Mouse (Mus musculus): ENCODE measurements around the gene Scrg1.
"Not testable (repeated sequence)": the region's sequence is repeated elsewhere in the genome, so short reads cannot be mapped to it uniquely, and the experiment has no call there.

The Scrg1 gene

DNA sequence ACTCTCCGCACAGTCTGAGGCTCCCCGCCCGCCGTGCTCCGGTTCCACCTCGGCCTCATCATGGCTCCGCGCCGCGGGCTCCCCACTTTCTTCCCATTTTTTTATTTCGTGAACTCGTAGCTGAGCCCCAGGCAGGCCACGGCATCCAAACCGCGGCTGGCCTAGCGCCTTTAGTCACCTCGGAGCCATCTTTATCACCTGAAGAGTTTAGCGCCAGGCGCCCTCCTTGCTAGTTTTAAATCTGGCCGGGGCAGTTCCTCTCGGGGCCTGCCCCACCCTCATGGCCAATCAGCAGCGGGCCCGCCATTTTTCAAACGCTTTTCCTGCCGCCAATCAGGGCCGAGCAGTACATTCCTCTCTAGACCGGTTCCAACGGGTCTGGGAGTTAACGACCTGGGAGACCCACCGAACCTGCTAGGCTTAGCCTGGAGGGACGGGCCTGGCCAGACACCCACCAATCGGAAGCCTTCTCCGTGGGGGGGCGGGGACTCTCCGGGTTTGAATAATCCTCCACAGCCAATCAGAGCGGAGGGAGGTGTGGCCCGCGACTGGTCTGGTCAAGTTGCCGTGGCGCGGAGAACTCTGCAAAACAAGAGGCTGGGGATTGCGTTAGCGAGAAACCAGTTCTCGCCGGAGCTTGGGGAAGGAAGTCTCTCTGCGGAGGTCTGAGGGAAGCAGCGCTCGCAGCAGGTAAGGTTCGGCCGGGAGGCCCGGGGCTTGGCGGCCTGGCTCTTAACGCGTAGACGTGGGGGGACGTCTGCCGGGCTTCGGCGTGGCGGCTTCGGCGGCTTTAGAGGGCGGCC is 55.8 kb downstream of the Scrg1 start, which contains the start of gene Hmgb2:
Gene Hmgb2, plus strand, starts transcription at position 592 of the 803 bp plus-strand sequence.
- peak; percentile 100 for DNase-seq

GRCm38 (mm10) chr8:57512141-57513056 is 56.7 kb downstream of the Scrg1 start:
- DNase-seq: no peak

- DNase-seq: not testable (repeated sequence)
Observed at GRCm38 (mm10) chr8:57513178-57513661, 57.5 kb downstream of the Scrg1 start.

DNA sequence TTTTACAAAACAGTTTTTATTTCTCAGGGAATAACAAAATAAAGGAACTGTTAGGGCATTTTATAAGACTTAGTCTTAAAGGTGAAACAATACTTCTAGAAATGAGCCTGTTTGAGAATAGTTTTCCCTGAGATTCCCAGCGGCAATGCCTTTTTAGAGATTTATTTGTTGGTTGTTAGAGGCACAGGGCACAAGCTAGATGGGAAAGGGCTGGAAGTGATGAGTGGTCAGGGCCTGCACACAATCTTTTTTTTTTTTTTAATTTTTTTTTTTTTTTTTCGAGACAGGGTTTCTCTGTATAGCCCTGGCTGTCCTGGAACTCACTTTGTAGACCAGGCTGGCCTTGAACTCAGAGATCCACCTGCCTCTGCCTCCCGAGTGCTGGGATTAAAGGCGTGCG is 61.0 kb downstream of the Scrg1 start:
- not testable (repeated sequence) for DNase-seq

DNA sequence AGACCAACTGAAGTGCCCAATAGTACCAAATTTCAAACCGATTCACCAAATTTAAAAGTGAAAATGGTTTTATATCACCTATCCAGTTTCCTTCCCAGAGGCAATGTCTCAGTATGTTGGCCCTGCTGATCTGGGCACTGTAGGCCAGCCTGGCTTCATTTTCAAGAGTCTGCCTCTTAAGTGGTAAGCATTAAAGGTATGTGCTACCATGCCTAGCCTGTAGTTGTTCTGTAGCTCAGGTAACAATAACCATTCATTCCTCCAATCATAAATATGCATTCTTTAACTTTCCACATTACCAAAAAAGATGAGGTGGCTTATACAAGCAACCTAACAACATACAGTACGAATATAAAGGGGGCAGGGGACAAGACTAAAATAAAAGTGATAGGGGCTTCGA is 62.0 kb downstream of the Scrg1 start:
- no peak for DNase-seq

DNA sequence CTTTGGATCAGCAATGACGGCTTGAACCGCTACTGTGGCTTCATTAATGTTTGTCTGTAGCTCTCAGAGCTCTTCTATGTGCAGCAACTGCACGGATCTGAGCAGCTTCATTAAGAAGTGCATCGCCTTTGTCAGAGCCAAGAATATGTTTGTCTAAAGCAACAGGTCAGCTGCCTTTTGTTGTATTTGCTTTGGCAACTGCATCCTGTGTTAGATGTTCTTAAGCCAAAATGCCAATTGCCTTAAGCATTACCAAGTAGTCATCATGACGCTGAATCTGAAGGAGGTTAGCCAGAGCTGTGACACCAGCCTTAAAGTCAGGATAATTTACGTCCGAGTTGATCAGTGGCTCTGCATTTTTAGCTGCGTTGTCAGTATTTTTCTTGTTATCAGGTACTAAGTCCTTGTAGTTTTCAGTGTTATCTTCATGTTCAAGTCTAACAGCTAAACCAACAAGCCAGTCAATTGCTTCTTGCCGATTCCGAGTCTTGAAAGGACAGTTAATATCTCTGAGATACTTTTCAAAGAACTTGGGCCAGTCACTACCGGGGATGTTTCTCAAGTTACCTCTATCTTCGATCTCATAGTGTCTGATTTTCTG is 64.6 kb downstream of the Scrg1 start:
- no peak for DNase-seq

All from right cerebral cortex, adult 18-20 months (tissue).